Mouse (Mus musculus) lung, postnatal 0 days (tissue): ENCODE results near the gene Top2a.

Experiments used
- CTCF ChIP-seq: IDR thresholded peaks from 2 replicates; pipeline ENCODE4 v1.5.1; 2016; ENCODE audit warnings: antibody characterized with exemption, mild to moderate bottlenecking
- EP300 ChIP-seq: IDR thresholded peaks from 2 replicates; pipeline ENCODE4 v1.6.1; 2016; ENCODE audit warnings: antibody characterized with exemption, mild to moderate bottlenecking, control low read depth

- TF ChIP-seq CTCF (no peak), EP300 (no peak)
Observed at GRCm38 (mm10) chr11:99019844-99020243, 4.1 kb downstream of the Top2a start.
